Mouse (Mus musculus): ENCODE data around the gene Map1b. TPM values are rescaled to one million over a fixed set of nuclear protein-coding genes. Genes with fewer than 3 reads are reported as not detected.

Map1b gene
- total and polyA plus RNA-seq, 2 experiments from 2014 or later = 34.1 to 43.6 TPM

DNA sequence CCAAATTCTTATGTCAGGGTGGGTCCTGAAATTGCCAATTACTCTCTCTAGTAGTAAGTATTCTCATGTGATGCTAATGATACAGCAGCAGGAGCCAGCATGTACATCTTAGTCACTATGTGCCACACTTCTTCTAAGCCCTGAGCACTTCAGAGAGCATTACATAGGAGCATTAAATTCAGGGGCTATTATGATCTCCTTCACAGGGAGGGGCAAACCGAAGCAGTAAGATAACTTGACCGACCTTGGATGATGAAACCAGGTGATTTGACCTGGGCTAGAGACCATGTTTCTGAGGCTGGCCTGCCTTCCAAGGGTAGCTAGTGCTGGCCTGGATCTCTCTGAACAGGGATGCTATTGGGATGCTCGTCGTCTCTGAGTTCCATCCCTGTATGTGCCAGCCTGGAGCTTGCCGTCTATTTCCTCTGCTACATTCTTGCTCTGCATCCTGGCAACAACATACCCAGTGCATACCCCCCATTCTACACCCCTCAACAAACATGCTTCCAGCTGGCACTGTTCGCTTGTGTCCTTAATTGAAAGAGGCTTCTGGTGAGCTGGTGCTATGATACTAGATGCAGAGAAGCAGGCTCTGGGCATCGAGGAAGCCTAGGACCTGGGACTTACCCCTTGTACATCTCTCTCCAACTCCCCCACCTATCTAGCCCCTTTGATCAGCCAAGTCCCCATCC lies 72.7 kb downstream of the Map1b start:
- 0 out of 2 replicates have a peak, but pooled peaks cover 9% of the 10 kb centered on the region for H3K4me1 ChIP-seq (ENCODE audit: control insufficient read depth, insufficient read depth)
- no peak overlapping the region for H3K9ac ChIP-seq (replicated peaks; ENCODE audit: low read depth, low read length)
- DNase-seq (ENCODE audit: low spot score) (no peak), ATAC-seq (ENCODE audit: insufficient read depth, low read depth) (no peak)
- no peak overlapping the region for H3K4me2 ChIP-seq (ENCODE audit: low read depth, low read length)
- H3K27ac ChIP-seq (ENCODE audit: low read depth) = no peak overlapping the region
- H3K4me3 ChIP-seq (ENCODE audit: low read depth, low read length) = no peak overlapping the region
- no peaks in the 10 kb centered on the region for H3K27me3 ChIP-seq (ENCODE audit: control insufficient read depth, insufficient read depth, low read length)
- no peak for TF ChIP-seq CTCF (IDR thresholded peaks at IDR 0.05; ENCODE audit: low read depth)
- no peak for TF ChIP-seq EP300 (IDR thresholded peaks at IDR 0.05; ENCODE audit: low read depth)
- H3K36me3 ChIP-seq (replicated peaks; ENCODE audit: control insufficient read depth, insufficient read depth, low read length) = peaks cover 26% of the 10 kb centered on the region
- 86% methylated on average over 7 of the region's 7 CpGs for WGBS
- no peaks in the 10 kb centered on the region for H3K9me3 ChIP-seq (replicated peaks; ENCODE audit: control insufficient read depth, low read length)

DNA sequence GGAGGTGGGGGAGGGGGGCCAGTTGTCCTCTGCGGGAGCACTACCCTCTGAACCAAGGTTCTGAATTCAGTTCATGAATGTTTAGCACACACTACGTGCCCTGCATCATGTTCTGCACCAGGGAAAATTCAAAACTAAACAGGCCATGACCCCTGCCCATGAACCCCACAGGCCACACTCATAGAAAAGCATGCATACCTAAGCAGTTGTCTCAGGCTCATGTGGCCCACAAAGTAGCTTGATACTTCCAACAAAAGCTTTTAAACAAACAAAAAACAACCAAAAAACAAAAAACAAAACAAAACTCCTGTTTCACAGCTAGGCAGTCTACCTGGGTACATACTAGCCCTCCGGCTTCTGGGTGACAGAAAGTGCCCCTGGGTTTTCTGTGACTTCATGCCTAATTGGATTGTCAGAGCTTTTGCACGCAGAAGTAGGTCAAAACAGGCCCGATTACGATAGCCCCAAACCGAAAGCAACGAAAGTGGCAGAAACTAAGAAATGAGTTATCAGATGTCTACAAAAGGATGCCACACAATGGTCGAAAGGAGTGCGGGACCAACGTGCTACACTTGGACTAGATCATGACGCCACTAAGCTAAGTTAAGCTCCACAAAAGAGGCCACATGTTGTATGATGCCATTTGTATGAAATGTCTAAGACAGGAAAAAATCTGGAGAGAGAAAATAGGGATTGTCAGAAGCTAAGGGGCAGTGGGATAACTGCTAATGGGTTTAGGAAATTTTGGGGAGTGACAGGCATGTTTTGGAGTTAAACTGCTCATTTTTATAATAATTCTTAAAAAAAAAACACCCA lies 73.7 kb downstream of the Map1b start:
- Histone ChIP-seq H3K27me3 (ENCODE audit: control insufficient read depth, insufficient read depth, low read length) (no peaks in the 10 kb centered on the region), H3K27ac (ENCODE audit: low read depth) (no peak overlapping the region), H3K36me3 (replicated peaks; ENCODE audit: control insufficient read depth, insufficient read depth, low read length) (peaks cover 26% of the 10 kb centered on the region), H3K4me3 (ENCODE audit: low read depth, low read length) (no peak overlapping the region), H3K9ac (replicated peaks; ENCODE audit: low read depth, low read length) (no peak overlapping the region), H3K9me3 (replicated peaks; ENCODE audit: control insufficient read depth, low read length) (no peaks in the 10 kb centered on the region), H3K4me2 (ENCODE audit: low read depth, low read length) (no peak overlapping the region), H3K4me1 (ENCODE audit: control insufficient read depth, insufficient read depth) (0 out of 2 replicates have a peak, but pooled peaks cover 9% of the 10 kb centered on the region)
- 87% methylated on average over 12 of the region's 12 CpGs for WGBS
- ATAC-seq (ENCODE audit: insufficient read depth, low read depth) (no peak), DNase-seq (ENCODE audit: low spot score) (no peak)
- TF ChIP-seq CTCF (IDR thresholded peaks at IDR 0.05; ENCODE audit: low read depth) = no peak
- no peak for TF ChIP-seq EP300 (IDR thresholded peaks at IDR 0.05; ENCODE audit: low read depth)

DNA sequence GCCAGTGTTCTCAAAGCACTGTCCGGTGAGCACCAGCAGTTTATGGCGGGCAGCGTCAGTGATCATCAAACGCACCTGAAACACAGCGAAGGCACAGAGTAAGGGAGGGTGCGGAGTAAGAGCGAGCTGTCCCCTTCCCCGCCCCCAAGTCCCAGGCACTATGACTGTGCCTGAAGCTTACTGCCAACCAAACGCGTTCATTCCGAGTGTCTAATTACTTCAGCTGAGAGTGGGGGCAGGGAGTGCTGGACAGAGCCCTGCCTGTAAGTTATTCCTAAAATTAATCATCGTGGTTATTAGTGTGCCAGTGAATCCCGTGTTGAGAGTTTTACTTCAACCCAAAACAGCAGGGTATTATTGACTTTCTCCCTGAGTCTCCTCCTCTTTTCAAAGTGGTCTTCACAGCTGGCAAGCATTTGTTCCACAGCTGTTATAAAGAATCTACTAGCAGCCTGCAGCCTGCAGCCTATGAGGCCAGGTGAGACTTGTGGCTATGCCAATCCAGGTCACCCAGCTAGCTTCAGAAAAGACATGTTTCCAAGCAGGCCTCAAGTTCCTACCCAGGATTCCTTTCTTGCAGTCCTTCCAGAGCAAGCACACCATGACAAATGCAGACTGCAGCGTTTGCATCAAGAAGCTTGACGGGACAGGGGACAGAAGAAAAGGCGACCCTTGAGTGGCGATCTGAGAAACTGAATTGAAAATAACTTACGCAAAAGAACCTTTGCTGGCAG lies 74.5 kb downstream of the Map1b start:
- ATAC-seq (ENCODE audit: insufficient read depth, low read depth) = no peak
- no peaks in the 10 kb centered on the region for H3K9me3 ChIP-seq (replicated peaks; ENCODE audit: control insufficient read depth, low read length)
- no peak overlapping the region for H3K9ac ChIP-seq (replicated peaks; ENCODE audit: low read depth, low read length)
- no peak overlapping the region for H3K4me3 ChIP-seq (ENCODE audit: low read depth, low read length)
- DNase-seq (ENCODE audit: low spot score) = no peak
- TF ChIP-seq EP300 (IDR thresholded peaks at IDR 0.05; ENCODE audit: low read depth) (no peak), CTCF (IDR thresholded peaks at IDR 0.05; ENCODE audit: low read depth) (no peak)
- no peaks in the 10 kb centered on the region for H3K27me3 ChIP-seq (ENCODE audit: control insufficient read depth, insufficient read depth, low read length)
- 75% methylated on average over 18 of the region's 18 CpGs for WGBS
- H3K27ac ChIP-seq (ENCODE audit: low read depth) = no peak overlapping the region
- H3K4me2 ChIP-seq (ENCODE audit: low read depth, low read length) = no peak overlapping the region
- H3K36me3 ChIP-seq (replicated peaks; ENCODE audit: control insufficient read depth, insufficient read depth, low read length) = peaks cover 29% of the 10 kb centered on the region
- 0 out of 2 replicates have a peak, but pooled peaks cover 9% of the 10 kb centered on the region for H3K4me1 ChIP-seq (ENCODE audit: control insufficient read depth, insufficient read depth)

DNA sequence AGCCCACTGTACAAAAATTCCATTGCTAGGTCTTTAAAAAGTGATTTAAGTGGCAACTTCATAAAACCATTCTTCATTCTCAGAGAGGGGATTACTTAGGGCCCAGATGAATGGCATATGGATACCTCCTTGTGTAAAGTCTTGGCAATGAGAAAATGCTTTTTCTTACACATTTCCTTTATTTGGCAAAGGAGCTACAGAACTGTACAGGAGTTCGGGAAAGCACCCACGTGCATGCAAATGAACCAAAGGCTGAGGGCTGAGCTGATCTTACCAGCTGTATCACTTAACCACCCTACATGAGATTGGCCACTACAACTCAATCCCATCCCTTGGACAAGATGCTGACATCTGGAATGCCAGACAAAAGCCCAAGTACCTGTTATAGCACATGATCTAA lies 76.1 kb downstream of the Map1b start:
- WGBS = 90% methylated on average over 2 of the region's 2 CpGs
- no peak for DNase-seq (ENCODE audit: low spot score)
- Histone ChIP-seq H3K4me1 (ENCODE audit: control insufficient read depth, insufficient read depth) (0 out of 2 replicates have a peak, but pooled peaks cover 7% of the 10 kb centered on the region), H3K9ac (replicated peaks; ENCODE audit: low read depth, low read length) (no peak overlapping the region), H3K27ac (ENCODE audit: low read depth) (no peak overlapping the region), H3K9me3 (replicated peaks; ENCODE audit: control insufficient read depth, low read length) (no peaks in the 10 kb centered on the region), H3K4me3 (ENCODE audit: low read depth, low read length) (no peak overlapping the region), H3K36me3 (replicated peaks; ENCODE audit: control insufficient read depth, insufficient read depth, low read length) (peaks cover 42% of the 10 kb centered on the region), H3K4me2 (ENCODE audit: low read depth, low read length) (no peak overlapping the region), H3K27me3 (ENCODE audit: control insufficient read depth, insufficient read depth, low read length) (no peaks in the 10 kb centered on the region)
- no peak for TF ChIP-seq EP300 (IDR thresholded peaks at IDR 0.05; ENCODE audit: low read depth)
- no peak for TF ChIP-seq CTCF (IDR thresholded peaks at IDR 0.05; ENCODE audit: low read depth)
- ATAC-seq (ENCODE audit: insufficient read depth, low read depth) = no peak

DNA sequence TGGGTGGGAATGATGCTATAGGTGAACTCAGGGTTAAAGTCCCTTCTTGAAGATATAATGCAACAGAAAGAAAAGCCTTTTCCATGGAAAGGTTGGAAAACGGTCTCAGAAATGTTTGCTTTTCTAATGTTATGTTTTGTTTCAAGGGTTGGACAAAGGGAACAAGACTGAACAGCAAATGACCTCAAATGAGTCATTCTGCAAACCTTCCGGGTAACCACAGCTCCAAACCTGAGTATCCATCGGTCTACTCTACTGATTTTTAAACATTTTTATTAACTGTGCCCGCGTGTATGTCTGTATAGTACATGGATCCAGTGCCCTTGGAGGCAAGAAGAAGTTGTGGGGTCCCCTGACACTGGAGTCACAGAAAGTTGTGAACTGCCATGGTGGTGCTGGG lies 77.0 kb downstream of the Map1b start:
- Histone ChIP-seq H3K4me1 (ENCODE audit: control insufficient read depth, insufficient read depth) (no peaks in the 10 kb centered on the region), H3K27ac (ENCODE audit: low read depth) (no peak overlapping the region), H3K36me3 (replicated peaks; ENCODE audit: control insufficient read depth, insufficient read depth, low read length) (peaks cover 50% of the 10 kb centered on the region), H3K9ac (replicated peaks; ENCODE audit: low read depth, low read length) (no peak overlapping the region), H3K4me2 (ENCODE audit: low read depth, low read length) (no peak overlapping the region), H3K9me3 (replicated peaks; ENCODE audit: control insufficient read depth, low read length) (no peaks in the 10 kb centered on the region), H3K4me3 (ENCODE audit: low read depth, low read length) (no peak overlapping the region), H3K27me3 (ENCODE audit: control insufficient read depth, insufficient read depth, low read length) (no peaks in the 10 kb centered on the region)
- DNase-seq (ENCODE audit: low spot score) (no peak), ATAC-seq (ENCODE audit: insufficient read depth, low read depth) (no peak)
- no peak for TF ChIP-seq EP300 (IDR thresholded peaks at IDR 0.05; ENCODE audit: low read depth)
- TF ChIP-seq CTCF (IDR thresholded peaks at IDR 0.05; ENCODE audit: low read depth) = no peak
- WGBS = 90% methylated on average over 5 of the region's 5 CpGs
